In genomic region chrX:41957161-41957560, GRCm38 (mm10) we compare ENCODE assay signal across 10 mouse cellular contexts. TPM values are rescaled to one million over a fixed set of nuclear protein-coding genes. Genes with fewer than 3 reads are reported as not detected.
A peak's percentile ranks its signal among the peaks of the same experiment; 100 is the strongest.
DNase-seq lines count a peak whose midpoint lies in the region; ATAC-seq and TF ChIP-seq lines count a peak whose summit lies in the region.
"Had no signal": no experiment of that assay in that cellular context is flagged by ENCODE, and none has a peak within 500 bp of the region (broad histone marks: within the 10 kb centered on the region; RNA-seq: fewer than 3 reads in every experiment).

No protein-coding gene starts in this region.

- no peaks in the 10 kb centered on the region for H3K4me1 ChIP-seq in intestine, postnatal 0 days (replicated peaks; ENCODE audit: control insufficient read depth, insufficient read depth, low read length)
- H3K4me1 ChIP-seq in intestine, embryonic 15.5 days (replicated peaks) = no peaks in the 10 kb centered on the region
- H3K4me1 ChIP-seq in ES-E14 (ENCODE audit: control insufficient read depth in 2 of 2, insufficient read depth in 2 of 2, low read length in 2 of 2, poor library complexity in 1 of 2) = no peaks in the 10 kb centered on the region
- no peaks in the 10 kb centered on the region for H3K4me1 ChIP-seq in forebrain, embryonic 15.5 days
- H3K4me1 ChIP-seq: liver, embryonic 15.5 days had no signal

- H3K9ac ChIP-seq in intestine, postnatal 0 days (ENCODE audit: low read depth, low read length) = no peak overlapping the region
- H3K9ac ChIP-seq in intestine, embryonic 15.5 days = no peak overlapping the region
- H3K9ac ChIP-seq in ES-E14 (ENCODE audit: insufficient read depth, low read depth, low read length, poor library complexity, severe bottlenecking) = no peak overlapping the region
- H3K9ac ChIP-seq in forebrain, embryonic 15.5 days (replicated peaks) = no peak overlapping the region
- H3K9ac ChIP-seq: liver, embryonic 15.5 days had no signal

- DNase-seq in ES-E14 (ENCODE audit: low read depth, low spot score) = peak; percentile 39
- peak; percentile 2 to 4 for DNase-seq in spleen, postnatal 36 days (ENCODE audit: low spot score in 2 of 2)
- DNase-seq in left cerebral cortex, postnatal 36 days (ENCODE audit: low spot score in 2 of 2) = no peak

- intact Hi-C loops in left cerebral cortex, postnatal 36 days (cut with DNase I) = no loop called here

- no peak overlapping the region for H3K27ac ChIP-seq in intestine, postnatal 0 days (ENCODE audit: low read depth, low read length)
- no peak overlapping the region for H3K27ac ChIP-seq in intestine, embryonic 15.5 days
- no peak overlapping the region for H3K27ac ChIP-seq in ES-E14 (ENCODE audit: insufficient read depth, low read depth, low read length, poor library complexity, severe bottlenecking)
- H3K27ac ChIP-seq in forebrain, embryonic 15.5 days (replicated peaks) = no peak overlapping the region
- H3K27ac ChIP-seq: liver, embryonic 15.5 days had no signal

- no peaks in the 10 kb centered on the region for H3K9me3 ChIP-seq in intestine, postnatal 0 days (ENCODE audit: control insufficient read depth)
- H3K9me3 ChIP-seq in intestine, embryonic 15.5 days = no peaks in the 10 kb centered on the region
- H3K9me3 ChIP-seq in ES-E14 (ENCODE audit: control insufficient read depth, insufficient read depth, low read depth, low read length) = no peaks in the 10 kb centered on the region
- no peaks in the 10 kb centered on the region for H3K9me3 ChIP-seq in forebrain, embryonic 15.5 days
- H3K9me3 ChIP-seq: liver, embryonic 15.5 days had no signal

- peak; percentile 49 for TF ChIP-seq CTCF in intestine, postnatal 0 days (IDR thresholded peaks at IDR 0.05; ENCODE audit: low read depth)

- no peaks in the 10 kb centered on the region for H3K36me3 ChIP-seq in intestine, postnatal 0 days (ENCODE audit: control insufficient read depth, insufficient read depth)
- H3K36me3 ChIP-seq in intestine, embryonic 15.5 days = no peaks in the 10 kb centered on the region
- no peaks in the 10 kb centered on the region for H3K36me3 ChIP-seq in ES-E14 (ENCODE audit: control insufficient read depth, insufficient read depth, low read length, poor library complexity, severe bottlenecking)
- no peaks in the 10 kb centered on the region for H3K36me3 ChIP-seq in forebrain, embryonic 15.5 days
- H3K36me3 ChIP-seq: liver, embryonic 15.5 days had no signal

- in situ Hi-C loops in ES-E14 (cut with MboI; ENCODE audit: low sequenced_read_pairs in 2 of 2, unreplicated experiment in 2 of 2) = loop anchor here in 1 of 2 experiments (25.0 kb wide), 1 partner anchor 105 kb away; the partner anchor contains the start of gene Xiap

- no peak overlapping the region for H3K4me3 ChIP-seq in intestine, postnatal 0 days (ENCODE audit: low read depth, low read length)
- H3K4me3 ChIP-seq in intestine, embryonic 15.5 days (replicated peaks) = no peak overlapping the region
- H3K4me3 ChIP-seq in ES-E14 (ENCODE audit: insufficient read depth in 1 of 2, low read depth in 1 of 2, low read length in 2 of 2, poor library complexity in 1 of 2, severe bottlenecking in 1 of 2) = no peak overlapping the region
- H3K4me3 ChIP-seq in forebrain, embryonic 15.5 days = no peak overlapping the region
- H3K4me3 ChIP-seq: liver, embryonic 15.5 days had no signal

- H3K27me3 ChIP-seq in intestine, postnatal 0 days (replicated peaks; ENCODE audit: control insufficient read depth, insufficient read depth, low read length) = no peaks in the 10 kb centered on the region
- no peaks in the 10 kb centered on the region for H3K27me3 ChIP-seq in intestine, embryonic 15.5 days (replicated peaks)
- no peaks in the 10 kb centered on the region for H3K27me3 ChIP-seq in forebrain, embryonic 15.5 days
- H3K27me3 ChIP-seq: liver, embryonic 15.5 days had no signal

- ATAC-seq in intestine, postnatal 0 days = no peak
- no peak for ATAC-seq in intestine, embryonic 15.5 days
- ATAC-seq in granulocyte monocyte progenitor cell, adult 5-6 weeks (replicated peaks; ENCODE audit: poor library complexity, severe bottlenecking) = peak; percentile 53
- ATAC-seq in forebrain, embryonic 15.5 days (replicated peaks) = no peak
- ATAC-seq in cerebellum, adult (ENCODE audit: insufficient number of reproducible peaks, low FRiP score, low TSS enrichment) = no peak

- H3K4me2 ChIP-seq in intestine, postnatal 0 days (replicated peaks; ENCODE audit: low read depth) = no peak overlapping the region
- no peak overlapping the region for H3K4me2 ChIP-seq in intestine, embryonic 15.5 days (replicated peaks)
- no peak overlapping the region for H3K4me2 ChIP-seq in forebrain, embryonic 15.5 days (replicated peaks)
- H3K4me2 ChIP-seq: heart, embryonic 11.5 days; liver, embryonic 15.5 days had no signal

- 62% methylated on average over 4 of the region's 4 CpGs for WGBS in intestine, postnatal 0 days
- WGBS in intestine, embryonic 15.5 days = 62% methylated on average over 4 of the region's 4 CpGs
- 70% methylated on average over 4 of the region's 4 CpGs for WGBS in forebrain, embryonic 15.5 days

TF ChIP-seq in ES-E14, 5 proteins besides CTCF, POLR2A, EP300 and RAD21:
- TF ChIP-seq ZC3H11A (IDR thresholded peaks at IDR 0.05; ENCODE audit: borderline replicate concordance, low read depth, low read length) (0 out of 2 replicates have a peak, but pooled peaks have one; percentile 31), CHD2 (IDR thresholded peaks at IDR 0.05; ENCODE audit: low read depth, low read length) (no peak), MAFK (IDR thresholded peaks at IDR 0.05; ENCODE audit: insufficient read depth, low read depth, low read length) (no peak), ZNF384 (IDR thresholded peaks at IDR 0.05; ENCODE audit: low read depth, low read length) (no peak), HCFC1 (IDR thresholded peaks at IDR 0.05; ENCODE audit: borderline replicate concordance, insufficient read depth, low read length) (no peak)

RNA-seq across cellular contexts. Expression of gene Thoc2, which starts 36.7 kb away (rescaled TPM):
- 36.5 and 38.2 TPM in 2 replicates for polyA plus RNA-seq in intestine, postnatal 0 days (2015; fragmentation: Nextera tagmentation; extraction: Ambion mirVana)
- polyA plus RNA-seq in intestine, embryonic 15.5 days (2015; fragmentation: Nextera tagmentation; extraction: Ambion mirVana) = 55.6 and 72.7 TPM in 2 replicates
- total RNA-seq in ES-E14 (2012; rRNA removed) = 34.2 and 40.2 TPM in 2 replicates
- 63.3 and 83.0 TPM in 2 replicates for total RNA-seq in granulocyte monocyte progenitor cell, adult 5-6 weeks (2014; fragmentation: Nextera tagmentation)
- 80.7 and 88.1 TPM in 2 replicates for total RNA-seq in granulocyte monocyte progenitor cell, adult 5-6 weeks (2017)
- 97.1 and 111 TPM in 2 replicates for polyA plus RNA-seq in forebrain, embryonic 15.5 days (2015; fragmentation: Nextera tagmentation; extraction: Ambion mirVana)
- 10 to 100 TPM; 42.6 to 69.2 TPM for total RNA-seq in left cerebral cortex, postnatal 36 days (2021)

Comparison
In these comparisons a context has a peak if more than half of its experiments do, and no peak if none do; other contexts are left out.
1. DNase-seq: peak in ES-E14 (single experiment) and spleen, postnatal 36 days (2 of 2); none in left cerebral cortex, postnatal 36 days (0 of 2).